Mouse (Mus musculus) right cerebral cortex, postnatal 25 days (tissue): Measurements from ENCODE around the gene Olfr715b.
"Not testable (repeated sequence)": the region's sequence is repeated elsewhere in the genome, so short reads cannot be mapped to it uniquely, and the experiment has no call there.

Experiments
- DNase-seq: peaks from one replicate; pipeline ENCODE4 v3.0.0; 2022

The Olfr715b gene

DNA sequence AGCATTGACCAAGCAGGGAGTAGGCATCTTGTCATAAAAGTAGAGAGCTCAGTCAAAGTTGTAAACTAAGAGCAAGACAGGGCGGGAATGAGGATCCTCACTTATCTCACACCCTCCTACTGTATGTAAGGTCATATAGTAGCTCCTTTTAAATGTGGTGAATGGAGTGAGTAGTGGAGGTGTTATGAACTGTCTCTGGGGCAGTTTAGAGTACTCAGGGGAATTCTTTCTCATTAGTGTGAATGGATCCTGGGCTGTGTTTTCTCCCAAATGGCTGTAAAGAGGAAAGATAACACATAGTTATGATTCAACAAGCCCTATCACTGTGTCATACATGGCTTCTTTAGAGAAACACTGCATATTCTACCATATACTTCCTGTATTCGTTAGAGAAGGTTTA is at the start of gene Olfr715b:
Gene Olfr715b, minus strand, starts transcription at position 101 of the 400 bp plus-strand sequence.
- not testable (repeated sequence) for DNase-seq

DNA sequence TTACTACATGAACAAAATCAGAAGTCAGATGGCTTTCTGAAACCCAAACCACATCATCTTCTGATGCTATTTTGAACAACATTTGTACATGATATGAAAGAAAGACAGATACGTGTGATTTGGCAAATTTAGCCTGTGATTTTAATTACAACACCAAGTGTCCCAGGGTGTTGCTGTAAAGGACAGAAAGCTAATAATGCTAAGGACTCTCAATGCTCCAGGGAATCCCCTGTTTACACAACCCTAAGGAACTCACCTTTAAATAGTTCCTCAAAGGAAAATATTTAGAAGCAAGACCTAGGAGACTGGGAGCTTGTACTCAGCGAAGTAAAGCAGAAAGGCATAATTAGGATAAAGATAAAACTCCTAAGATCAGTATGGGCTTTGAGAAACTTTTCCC is 27.9 kb upstream of the Olfr715b start, which contains the start of gene Olfr716:
Gene Olfr716, plus strand, starts transcription at position 301 of the 400 bp plus-strand sequence.
- DNase-seq: not testable (repeated sequence)

DNA sequence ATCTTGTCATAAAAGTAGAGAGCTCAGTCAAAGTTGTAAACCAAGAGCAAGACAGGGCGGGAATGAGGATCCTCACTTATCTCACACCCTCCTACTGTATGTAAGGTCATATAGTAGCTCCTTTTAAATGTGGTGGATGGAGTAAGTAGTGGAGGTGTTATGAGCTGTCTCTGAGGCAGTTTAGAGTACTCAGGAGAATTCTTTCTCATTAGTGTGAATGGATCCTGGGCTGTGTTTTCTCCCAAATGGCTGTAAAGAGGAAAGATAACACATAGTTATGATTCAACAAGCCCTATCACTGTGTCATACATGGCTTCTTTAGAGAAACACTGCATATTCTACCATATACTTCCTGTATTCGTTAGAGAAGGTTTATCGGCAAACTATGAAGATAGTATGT is 20.8 kb upstream of the Olfr715b start, which contains the start of gene Olfr715:
Gene Olfr715, minus strand, starts transcription at position 101 of the 400 bp plus-strand sequence.
- DNase-seq: not testable (repeated sequence)

DNA sequence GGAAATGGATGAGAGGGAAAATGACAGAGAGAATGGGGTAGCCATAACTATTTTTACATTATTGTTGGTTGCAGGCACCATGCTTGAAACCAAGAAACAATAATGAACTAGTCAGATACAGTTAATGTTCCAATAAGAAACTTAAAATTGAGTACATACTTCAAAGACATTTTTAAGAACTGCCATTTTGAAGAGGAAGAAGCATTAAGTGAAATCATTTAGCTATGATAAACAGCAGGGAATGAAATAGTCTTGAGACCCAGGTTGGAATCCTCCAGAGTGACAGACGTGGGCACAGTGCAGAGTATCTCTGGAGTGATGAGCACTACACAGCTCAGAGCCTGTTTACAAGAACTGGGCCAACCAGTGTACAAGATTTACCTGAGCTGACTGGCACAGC is 17.2 kb downstream of the Olfr715b start, which contains the start of gene Olfr17:
Gene Olfr17, plus strand, starts transcription at position 301 of the 400 bp plus-strand sequence.
- DNase-seq: no peak

DNA sequence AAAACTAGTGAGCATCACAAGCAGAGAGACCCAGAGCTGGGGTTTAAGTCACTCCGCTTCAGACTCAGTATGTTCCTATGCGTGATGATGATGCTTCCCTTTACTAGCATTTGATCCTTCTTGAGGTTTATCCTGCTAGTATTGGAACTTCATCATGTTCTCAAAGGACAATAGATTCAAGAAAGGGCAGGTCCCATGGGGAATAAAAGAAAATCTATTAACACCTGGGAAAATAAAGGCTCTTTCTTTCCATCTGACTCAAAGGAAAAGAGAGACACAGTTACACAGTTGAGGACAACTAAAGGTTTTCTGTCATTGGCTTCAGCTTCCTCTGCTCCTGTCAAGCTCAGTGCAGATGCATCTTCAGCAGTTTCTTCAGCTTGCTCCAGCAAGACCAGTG is 39.5 kb downstream of the Olfr715b start, which contains the start of gene Olfr714:
Gene Olfr714, plus strand, starts transcription at position 301 of the 400 bp plus-strand sequence.
- DNase-seq: no peak
